Mouse (Mus musculus) T-cell, adult 66 days (primary cell): Measurements from ENCODE around the gene Pitx1. TPM values are rescaled to one million over a fixed set of nuclear protein-coding genes. Genes with fewer than 3 reads are reported as not detected.

Experiments
- total RNA-seq, 2 experiments: library from RNA; stranded (reverse); gene quantifications; 3 replicates in 1 of 2; 4 replicates in 1 of 2; pipeline ENCODE4 v1.2.4; 2023

The Pitx1 gene
- not detected for total RNA-seq

DNA sequence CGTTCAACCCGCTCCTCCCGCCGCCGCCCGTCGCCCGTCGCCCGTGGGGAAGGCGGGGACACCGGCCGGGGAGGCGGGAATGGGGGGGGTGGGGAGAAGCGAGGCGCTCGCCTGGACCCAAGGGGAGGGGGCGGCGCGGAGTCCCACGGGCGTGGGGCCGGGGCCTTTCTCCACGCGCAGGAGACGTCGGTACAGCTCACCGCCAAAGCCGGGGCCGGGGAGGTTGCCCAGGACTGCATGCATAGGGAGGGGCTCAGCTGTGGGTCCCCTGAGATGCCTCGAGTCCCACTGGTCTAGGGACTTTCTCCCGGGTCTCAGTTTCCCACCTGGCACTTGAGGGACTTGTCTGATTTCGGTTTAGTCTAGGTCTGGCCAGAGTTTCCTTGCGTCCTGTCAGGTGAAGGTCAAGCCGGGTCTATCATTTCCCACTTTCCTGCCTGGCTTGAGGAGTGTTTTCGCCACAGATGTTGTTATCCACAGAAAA lies at the start of gene Pitx1:
Gene Pitx1 (minus strand): TSS at position 51 of the 484 bp plus-strand sequence.

DNA sequence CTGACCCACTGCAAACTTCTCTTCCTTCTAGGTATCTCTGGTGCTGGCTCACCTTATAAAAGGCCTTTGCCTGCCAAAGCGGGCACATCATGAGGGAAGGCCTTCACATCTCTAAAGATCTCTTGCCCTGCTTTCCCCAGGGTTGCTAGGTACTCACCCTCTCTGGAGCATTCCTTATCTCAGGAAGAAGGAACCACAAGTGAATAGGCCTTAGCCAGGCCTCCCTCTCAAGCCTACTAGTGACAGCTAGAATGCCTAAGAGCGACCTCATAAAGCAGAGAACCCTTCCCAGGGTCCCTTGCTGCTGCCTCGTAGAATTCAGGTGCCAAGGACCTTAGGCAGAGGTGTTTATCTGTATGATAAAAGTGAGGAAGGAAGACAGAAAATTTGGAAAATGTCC lies 51.7 kb downstream of the Pitx1 start, which contains the start of gene Catsper3:
Gene Catsper3 (plus strand): TSS at position 301 of the 400 bp plus-strand sequence.

Other genes starting within 250 kb of the Pitx1 start
- gene B4galt7, start 236.3 kb downstream of the Pitx1 start, total RNA-seq = 10 to 100 TPM; 42.2 TPM
- 10 to 100 TPM; 20.2 to 23.3 TPM for gene Caml, start 213.2 kb downstream of the Pitx1 start, total RNA-seq
- 100 to 1,000 TPM; 106 to 117 TPM for gene Ddx46, start 201.2 kb downstream of the Pitx1 start, total RNA-seq
- 10 to 100 TPM; 26.1 to 30.0 TPM for gene B230219D22Rik, start 143.1 kb downstream of the Pitx1 start, total RNA-seq
- gene Txndc15, start 121.5 kb downstream of the Pitx1 start, total RNA-seq = 10 to 100 TPM; 24.7 to 35.2 TPM
- gene Pcbd2, start 108.8 kb downstream of the Pitx1 start, total RNA-seq = 10 to 100 TPM; 25.7 to 33.9 TPM
- not detected for gene Catsper3, start 51.6 kb downstream of the Pitx1 start, total RNA-seq